Mouse (Mus musculus) hindbrain, embryonic 16.5 days (tissue): Measurements from ENCODE around the gene Arfip1. TPM values are rescaled to one million over a fixed set of nuclear protein-coding genes. Genes with fewer than 3 reads are reported as not detected.

Source experiments
- ATAC-seq: fragments of 200-750 bp; cut with Nextera tagmentation; 2 replicates; pipeline ENCODE4 v1.8.0; 2017; ENCODE audit warnings: moderate TSS enrichment, moderate library complexity
- H3K27ac ChIP-seq: fragments of 300-500 bp; sonication (generic); 2 replicates; pipeline ENCODE4 v1.5.1; 2014; ENCODE audit warnings: low read depth, mild to moderate bottlenecking, control low read depth, low read length, moderate library complexity
- H3K27me3 ChIP-seq: fragments of 300-500 bp; sonication (generic); replicated peaks from 2 replicates; pipeline ENCODE4 v1.6.1; 2014; ENCODE audit warnings: low read length; ENCODE audit not compliant: control insufficient read depth, insufficient read depth
- H3K36me3 ChIP-seq: fragments of 300-500 bp; sonication (generic); 2 replicates; pipeline ENCODE4 v1.6.1; 2014; ENCODE audit warnings: mild to moderate bottlenecking, low read length, moderate library complexity, mixed read lengths; ENCODE audit not compliant: control insufficient read depth, insufficient read depth
- H3K4me1 ChIP-seq: fragments of 300-500 bp; sonication (generic); 2 replicates; pipeline ENCODE4 v1.6.1; 2014; ENCODE audit warnings: low read depth, low read length; ENCODE audit not compliant: control insufficient read depth, insufficient read depth
- H3K4me2 ChIP-seq: fragments of 300-500 bp; sonication (generic); 2 replicates; pipeline ENCODE4 v1.6.1; 2014; ENCODE audit warnings: mild to moderate bottlenecking, low read length, control low read depth, moderate library complexity
- H3K4me3 ChIP-seq: fragments of 300-500 bp; sonication (generic); 2 replicates; pipeline ENCODE4 v1.5.1; 2014; ENCODE audit warnings: mild to moderate bottlenecking, low read length, control low read depth, moderate library complexity
- H3K9ac ChIP-seq: fragments of 300-500 bp; sonication (generic); 2 replicates; pipeline ENCODE4 v1.6.1; 2014; ENCODE audit warnings: low read depth, mild to moderate bottlenecking, control low read depth, low read length, moderate library complexity
- H3K9me3 ChIP-seq: fragments of 300-500 bp; sonication (generic); 2 replicates; pipeline ENCODE4 v1.6.1; 2014; ENCODE audit warnings: mild to moderate bottlenecking, low read length, moderate library complexity; ENCODE audit not compliant: control insufficient read depth
- WGBS: fragments of 180-500 bp; shearing (Covaris S2); extraction: QIAGEN DNeasy Blood & Tissue Kit; methylation state at CpG from one replicate; pipeline ENCODE4 v1.1.7; 2014; 5-methylcytosine and 5-hydroxymethylcytosine counted together
- polyA plus RNA-seq: library from polyadenylated mRNA; unstranded; fragments of >200 nt; fragmentation: Nextera tagmentation; extraction: Ambion mirVana; gene quantifications from 2 replicates; pipeline ENCODE4 v1.2.1, GENCODE M21; 2015

The Arfip1 gene
- 22.0 and 24.5 TPM in 2 replicates for polyA plus RNA-seq

- H3K9ac ChIP-seq = peak within 1 kb of the TSS; percentile 90
- ATAC-seq = peak; percentile 99
- WGBS = under 1% methylated on average over 56 of the region's 70 CpGs
- H3K4me3 ChIP-seq = peak within 1 kb of the TSS; percentile 89
- peak within 1 kb of the TSS; percentile 91 for H3K27ac ChIP-seq
- no peaks in the 10 kb centered on the region for H3K36me3 ChIP-seq
- no peaks in the 10 kb centered on the region for H3K27me3 ChIP-seq
- H3K4me1 ChIP-seq = peaks cover 22% of the 10 kb centered on the region
- no peaks in the 10 kb centered on the region for H3K9me3 ChIP-seq
- H3K4me2 ChIP-seq = peak within 1 kb of the TSS; percentile 86
Measured at GRCm38 (mm10) chr3:84582023-84582912, at the start of gene Arfip1. TSS of gene Arfip1 (minus strand) at chr3:84582625.

DNA sequence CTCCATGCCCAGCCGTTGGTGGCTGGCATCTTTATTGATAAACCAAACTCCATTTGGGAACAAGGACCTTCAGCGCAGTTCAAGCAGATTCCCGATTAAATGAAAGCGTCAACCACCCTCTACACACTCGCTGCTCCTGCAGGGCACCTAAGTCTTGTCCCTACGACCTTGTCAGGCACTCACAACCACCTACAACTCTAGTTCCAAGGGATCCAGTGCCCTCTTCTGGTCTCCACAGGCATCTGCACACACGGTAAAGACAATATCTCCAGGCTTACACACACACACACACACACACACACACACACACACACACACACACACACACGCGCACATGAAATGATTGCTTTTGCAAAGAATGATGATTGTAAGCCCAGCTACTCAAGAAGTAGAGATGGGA is 49.2 kb upstream of the Arfip1 start:
- Histone ChIP-seq H3K36me3 (no peaks in the 10 kb centered on the region), H3K4me1 (no peaks in the 10 kb centered on the region), H3K9ac (no peak overlapping the region), H3K9me3 (no peaks in the 10 kb centered on the region), H3K4me3 (no peak overlapping the region), H3K27ac (no peak overlapping the region), H3K27me3 (no peaks in the 10 kb centered on the region), H3K4me2 (no peak overlapping the region)
- ATAC-seq = no peak
- WGBS = 96% methylated on average over 9 of the region's 9 CpGs

DNA sequence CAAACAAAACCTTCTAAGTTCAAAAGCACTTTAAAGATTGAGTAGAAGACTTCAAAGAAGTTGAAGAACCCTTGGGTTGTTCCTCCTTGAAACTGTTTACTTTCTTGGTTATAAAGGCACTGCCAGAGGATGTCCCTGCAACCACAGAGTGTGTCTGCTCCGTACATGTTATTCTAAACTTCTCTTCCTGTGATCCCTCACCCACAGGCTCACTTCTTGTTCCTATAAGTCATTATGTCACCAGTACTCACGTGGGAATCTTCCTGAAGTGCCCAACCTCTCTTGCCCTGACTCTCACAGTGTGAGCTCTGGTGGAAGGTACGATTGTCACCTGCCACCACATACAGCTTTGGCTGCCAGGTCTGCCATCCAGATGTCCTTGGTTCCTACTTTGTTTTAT is 39.6 kb upstream of the Arfip1 start:
- Histone ChIP-seq H3K4me3 (no peak overlapping the region), H3K9ac (no peak overlapping the region), H3K4me2 (no peak overlapping the region), H3K27ac (no peak overlapping the region), H3K9me3 (no peaks in the 10 kb centered on the region), H3K36me3 (no peaks in the 10 kb centered on the region), H3K4me1 (peaks cover 6% of the 10 kb centered on the region; the same call in 1 of the 2 replicates), H3K27me3 (no peaks in the 10 kb centered on the region)
- 61% methylated on average over 3 of the region's 3 CpGs for WGBS
- no peak for ATAC-seq

DNA sequence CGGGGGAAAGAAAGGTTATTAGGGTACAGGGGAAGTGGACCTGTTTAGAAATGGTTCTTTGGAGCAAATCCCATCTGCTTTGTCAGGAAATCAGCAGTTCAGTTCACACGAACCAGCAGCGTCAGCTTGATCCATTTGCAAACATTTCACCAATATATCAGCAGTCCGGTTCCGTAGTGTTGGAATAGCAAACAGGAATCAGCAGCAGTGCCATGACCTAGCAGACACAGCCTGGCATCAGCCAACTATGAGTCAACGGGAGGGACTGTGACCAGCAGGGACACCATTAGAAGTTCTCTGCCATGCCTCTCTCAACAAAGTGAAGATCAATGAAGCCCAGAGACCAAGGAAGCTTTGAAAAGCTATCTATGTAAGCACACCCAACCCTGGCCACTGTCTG is 37.3 kb upstream of the Arfip1 start:
- no peak overlapping the region for H3K4me2 ChIP-seq
- ATAC-seq = no peak

DNA sequence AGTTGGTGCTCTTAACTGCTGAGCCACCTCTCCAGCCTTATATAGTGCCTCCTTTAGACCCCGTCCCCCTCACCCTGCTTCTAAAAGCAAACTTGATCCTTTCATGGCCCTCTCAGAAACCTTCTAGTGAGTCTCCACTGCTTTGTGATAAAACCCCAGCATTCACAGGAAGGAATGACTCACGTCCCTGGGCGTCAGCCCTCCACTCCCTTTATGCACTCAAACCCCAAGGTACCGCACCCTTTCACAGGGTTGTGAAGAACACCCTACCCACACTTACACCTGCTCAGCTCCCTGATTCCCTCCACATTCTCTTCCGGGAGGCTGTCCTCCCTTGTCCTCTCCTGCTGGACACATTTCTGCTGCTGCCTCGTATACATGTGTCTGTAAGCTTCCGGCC is 36.6 kb upstream of the Arfip1 start:
- Histone ChIP-seq H3K9me3 (no peaks in the 10 kb centered on the region), H3K4me1 (no peaks in the 10 kb centered on the region), H3K4me2 (no peak overlapping the region), H3K9ac (no peak overlapping the region), H3K36me3 (no peaks in the 10 kb centered on the region), H3K4me3 (no peak overlapping the region), H3K27ac (no peak overlapping the region), H3K27me3 (no peaks in the 10 kb centered on the region)
- WGBS = 96% methylated on average over 7 of the region's 7 CpGs
- no peak for ATAC-seq

More for the DNA sequence above, 37.3 kb upstream of the Arfip1 start:
- no peak overlapping the region for H3K4me3 ChIP-seq
- no peaks in the 10 kb centered on the region for H3K27me3 ChIP-seq
- no peaks in the 10 kb centered on the region for H3K36me3 ChIP-seq
- no peaks in the 10 kb centered on the region for H3K9me3 ChIP-seq
- no peak overlapping the region for H3K27ac ChIP-seq
- 95% methylated on average over 6 of the region's 6 CpGs for WGBS
- H3K9ac ChIP-seq = no peak overlapping the region
- no peaks in the 10 kb centered on the region for H3K4me1 ChIP-seq

DNA sequence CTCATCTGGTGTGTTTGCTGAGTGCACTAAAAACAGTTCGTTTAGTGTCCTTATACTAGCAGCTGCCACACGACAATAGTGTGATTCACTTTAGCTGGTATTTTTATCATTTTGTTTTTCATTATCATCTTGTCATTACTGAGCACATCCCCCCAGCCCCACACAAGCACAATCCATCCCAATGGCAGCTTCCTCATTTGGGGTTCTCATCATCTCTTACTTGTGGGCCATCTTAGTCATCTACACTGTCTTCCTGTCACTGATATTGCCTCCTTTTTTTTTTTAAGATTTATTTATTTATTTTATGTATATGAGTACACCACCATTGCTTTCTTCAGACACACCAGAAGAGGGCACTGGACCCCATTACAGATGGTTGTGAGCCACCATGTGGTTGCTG is 36.2 kb upstream of the Arfip1 start:
- no peak overlapping the region for H3K4me3 ChIP-seq
- ATAC-seq = no peak
- H3K9ac ChIP-seq = no peak overlapping the region
- no peaks in the 10 kb centered on the region for H3K9me3 ChIP-seq
- H3K4me2 ChIP-seq = no peak overlapping the region
- no peaks in the 10 kb centered on the region for H3K36me3 ChIP-seq
- 90% methylated on average over 2 of the region's 2 CpGs for WGBS
- H3K4me1 ChIP-seq = no peaks in the 10 kb centered on the region
- H3K27me3 ChIP-seq = no peaks in the 10 kb centered on the region
- no peak overlapping the region for H3K27ac ChIP-seq

GRCm38 (mm10) chr3:84615856-84616225 is 33.4 kb upstream of the Arfip1 start:
- H3K27ac ChIP-seq = no peak overlapping the region
- ATAC-seq = no peak
- 32% methylated on average over 7 of the region's 7 CpGs for WGBS
- no peaks in the 10 kb centered on the region for H3K27me3 ChIP-seq
- no peaks in the 10 kb centered on the region for H3K9me3 ChIP-seq
- no peak overlapping the region for H3K9ac ChIP-seq
- H3K4me3 ChIP-seq = no peak overlapping the region
- no peaks in the 10 kb centered on the region for H3K4me1 ChIP-seq
- H3K36me3 ChIP-seq = no peaks in the 10 kb centered on the region
- no peak overlapping the region for H3K4me2 ChIP-seq

DNA sequence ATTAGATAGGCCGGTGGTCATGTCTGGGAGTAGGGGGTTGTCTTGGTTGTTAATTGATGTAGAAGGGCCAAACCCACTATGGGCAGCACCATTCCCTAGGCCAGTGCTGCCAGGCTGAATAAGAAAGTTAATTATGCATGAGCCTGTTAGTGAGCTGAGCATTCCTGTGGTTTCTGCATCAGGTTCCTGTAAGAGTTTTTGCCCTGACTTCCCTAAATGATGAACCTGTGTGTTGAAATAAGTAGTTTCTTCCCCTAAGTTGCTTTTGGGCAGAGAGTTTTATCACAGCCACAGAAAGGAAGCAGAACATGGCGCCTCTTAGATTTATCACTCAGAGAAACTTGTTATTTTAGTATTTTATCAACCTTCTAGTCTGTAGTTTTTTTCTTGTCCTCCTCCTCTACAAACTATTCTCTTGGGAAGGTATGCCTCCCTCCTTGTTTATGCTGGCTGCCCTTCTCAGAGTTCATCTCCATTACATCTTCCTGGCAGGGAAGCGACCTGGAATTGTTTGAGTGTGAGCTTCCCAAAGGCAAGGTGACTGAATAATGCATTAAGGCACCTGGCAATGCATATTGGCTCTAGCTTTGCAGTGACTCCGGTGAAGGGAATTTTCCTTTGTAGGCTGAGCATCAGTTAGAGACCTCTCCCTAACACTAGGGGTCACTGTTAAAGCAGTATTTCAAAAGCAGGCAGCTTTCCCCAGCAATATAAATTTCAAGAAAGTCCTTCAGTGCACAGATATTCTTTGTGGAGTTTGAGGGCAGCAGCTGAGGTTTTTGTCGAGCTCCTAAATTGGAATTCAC is 32.8 kb upstream of the Arfip1 start:
- Histone ChIP-seq H3K4me3 (no peak overlapping the region), H3K4me2 (no peak overlapping the region), H3K36me3 (no peaks in the 10 kb centered on the region), H3K9me3 (no peaks in the 10 kb centered on the region), H3K27me3 (no peaks in the 10 kb centered on the region), H3K4me1 (no peaks in the 10 kb centered on the region), H3K27ac (no peak overlapping the region), H3K9ac (no peak overlapping the region)
- peak; percentile 71; the same call in 1 of the 2 replicates for ATAC-seq
- 23% methylated on average over 5 of the region's 5 CpGs for WGBS

GRCm38 (mm10) chr3:84610183-84610710 is 27.8 kb upstream of the Arfip1 start:
- Histone ChIP-seq H3K9ac (no peak overlapping the region), H3K4me1 (no peaks in the 10 kb centered on the region), H3K9me3 (no peaks in the 10 kb centered on the region), H3K4me3 (no peak overlapping the region), H3K36me3 (no peaks in the 10 kb centered on the region), H3K4me2 (no peak overlapping the region), H3K27me3 (no peaks in the 10 kb centered on the region), H3K27ac (no peak overlapping the region)
- no peak for ATAC-seq
- 69% methylated on average over 9 of the region's 9 CpGs for WGBS
